Mouse (Mus musculus) embryonic facial prominence, embryonic 10.5 days (tissue): Measurements from ENCODE around the gene Osbpl10. TPM values are rescaled to one million over a fixed set of nuclear protein-coding genes. Genes with fewer than 3 reads are reported as not detected.

Experiments used
- DNase-seq: peaks from one replicate; pipeline ENCODE4 v3.0.0-alpha.2; 2017; ENCODE audit warnings: low spot score
- H3K27ac ChIP-seq: fragments of 300-500 bp; sonication (generic); replicated peaks from 2 replicates; pipeline ENCODE4 v1.5.1; 2016; ENCODE audit warnings: mild to moderate bottlenecking
- H3K27me3 ChIP-seq: fragments of 300-500 bp; sonication (generic); replicated peaks from 2 replicates; pipeline ENCODE4 v1.6.1; 2016; ENCODE audit warnings: low read depth, mild to moderate bottlenecking; ENCODE audit not compliant: poor library complexity, severe bottlenecking
- H3K36me3 ChIP-seq: fragments of 300-500 bp; sonication (generic); replicated peaks from 2 replicates; pipeline ENCODE4 v1.6.1; 2016; ENCODE audit warnings: mild to moderate bottlenecking, moderate library complexity
- H3K4me1 ChIP-seq: fragments of 300-500 bp; sonication (generic); 2 replicates; pipeline ENCODE4 v1.6.1; 2016
- H3K4me3 ChIP-seq: fragments of 300-500 bp; sonication (generic); 2 replicates; pipeline ENCODE4 v1.5.1; 2016; ENCODE audit warnings: mild to moderate bottlenecking, moderate library complexity
- H3K9me3 ChIP-seq: fragments of 300-500 bp; sonication (generic); 2 replicates; pipeline ENCODE4 v1.6.1; 2016; ENCODE audit warnings: mild to moderate bottlenecking
- WGBS: fragments of 180-500 bp; shearing (Covaris S2); methylation state at CpG from one replicate; pipeline ENCODE4 v1.1.7; 2016; 5-methylcytosine and 5-hydroxymethylcytosine counted together
- polyA plus RNA-seq: library from polyadenylated mRNA; unstranded; fragments of >200 nt; fragmentation: Nextera tagmentation; extraction: Ambion mirVana; gene quantifications from 2 replicates; pipeline ENCODE4 v1.2.1, GENCODE M21; 2016

Gene Osbpl10
- polyA plus RNA-seq, 1 experiment from 2014 or later = 1.3 TPM

DNA sequence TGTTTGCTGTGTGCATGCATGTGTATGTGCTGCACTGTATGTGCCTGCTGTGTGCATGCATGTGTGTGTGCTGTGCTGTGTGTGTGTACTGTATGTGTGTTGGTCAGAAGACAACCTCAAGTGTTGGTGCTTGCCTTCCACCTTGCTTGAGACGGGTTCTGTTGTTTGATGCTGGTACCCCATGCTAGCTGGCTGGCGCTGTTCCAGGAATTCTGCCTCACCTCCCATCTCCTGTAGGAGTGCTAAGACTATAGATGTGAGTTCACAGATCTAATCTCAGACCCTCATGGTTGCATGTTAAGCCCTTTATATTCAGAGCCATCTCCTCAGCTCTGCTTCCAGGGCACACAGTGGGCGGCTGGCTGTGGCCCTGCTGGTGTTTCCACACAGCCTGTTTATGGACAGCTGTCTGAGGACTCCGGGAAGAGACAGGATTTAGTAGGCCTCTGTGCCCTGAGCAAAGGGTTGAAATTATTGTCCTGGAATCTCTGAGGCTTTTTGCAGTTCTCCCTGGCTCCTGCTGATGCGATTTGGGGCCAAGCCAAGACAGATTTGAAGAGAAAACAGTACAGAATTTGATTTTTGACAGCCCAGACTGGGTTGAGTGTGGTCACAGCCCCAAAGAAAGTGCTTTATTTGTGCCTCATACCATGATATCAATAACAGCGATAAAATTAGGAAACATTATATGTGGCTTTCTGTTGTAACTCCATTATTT is 10.4 kb downstream of the Osbpl10 start:
- no peak for DNase-seq
- Histone ChIP-seq H3K27me3 (no peaks in the 10 kb centered on the region), H3K9me3 (peaks cover 5% of the 10 kb centered on the region; the same call in 1 of the 2 replicates), H3K36me3 (no peaks in the 10 kb centered on the region), H3K4me3 (no peak overlapping the region), H3K27ac (no peak overlapping the region), H3K4me1 (peaks cover 3% of the 10 kb centered on the region; the same call in 1 of the 2 replicates)
- 86% methylated on average over 6 of the region's 6 CpGs for WGBS

- H3K9me3 ChIP-seq = no peaks in the 10 kb centered on the region; the same call in 1 of the 2 replicates
- no peak for DNase-seq
- H3K4me1 ChIP-seq = peaks cover 3% of the 10 kb centered on the region; the same call in 1 of the 2 replicates
- WGBS = 86% methylated on average over 10 of the region's 10 CpGs
- H3K4me3 ChIP-seq = no peak overlapping the region
- no peak overlapping the region for H3K27ac ChIP-seq
- H3K27me3 ChIP-seq = no peaks in the 10 kb centered on the region
- H3K36me3 ChIP-seq = no peaks in the 10 kb centered on the region
Observed at GRCm38 (mm10) chr9:114990421-114990820, 12.1 kb downstream of the Osbpl10 start.

- Histone ChIP-seq H3K4me1 (peaks cover 3% of the 10 kb centered on the region; the same call in 1 of the 2 replicates), H3K4me3 (no peak overlapping the region), H3K27me3 (no peaks in the 10 kb centered on the region), H3K9me3 (no peaks in the 10 kb centered on the region; the same call in 1 of the 2 replicates), H3K27ac (no peak overlapping the region), H3K36me3 (no peaks in the 10 kb centered on the region)
- WGBS = 84% methylated on average over 2 of the region's 2 CpGs
- no peak for DNase-seq
Observed at GRCm38 (mm10) chr9:114992528-114992927, 14.2 kb downstream of the Osbpl10 start.

GRCm38 (mm10) chr9:114995250-114995649 is 16.9 kb downstream of the Osbpl10 start:
- Histone ChIP-seq H3K9me3 (peaks cover 2% of the 10 kb centered on the region; the same call in 1 of the 2 replicates), H3K4me1 (peaks cover 2% of the 10 kb centered on the region; the same call in 1 of the 2 replicates), H3K36me3 (no peaks in the 10 kb centered on the region), H3K4me3 (no peak overlapping the region), H3K27me3 (no peaks in the 10 kb centered on the region), H3K27ac (no peak overlapping the region)
- DNase-seq = no peak
- 90% methylated on average over 4 of the region's 4 CpGs for WGBS

GRCm38 (mm10) chr9:114995716-114996115 is 17.3 kb downstream of the Osbpl10 start:
- no peaks in the 10 kb centered on the region for H3K36me3 ChIP-seq
- peaks cover 4% of the 10 kb centered on the region; the same call in 1 of the 2 replicates for H3K9me3 ChIP-seq
- H3K27me3 ChIP-seq = no peaks in the 10 kb centered on the region
- no peak for DNase-seq
- H3K4me3 ChIP-seq = no peak overlapping the region
- no peaks in the 10 kb centered on the region for H3K4me1 ChIP-seq
- H3K27ac ChIP-seq = no peak overlapping the region
- WGBS = 94% methylated on average over 4 of the region's 4 CpGs

DNA sequence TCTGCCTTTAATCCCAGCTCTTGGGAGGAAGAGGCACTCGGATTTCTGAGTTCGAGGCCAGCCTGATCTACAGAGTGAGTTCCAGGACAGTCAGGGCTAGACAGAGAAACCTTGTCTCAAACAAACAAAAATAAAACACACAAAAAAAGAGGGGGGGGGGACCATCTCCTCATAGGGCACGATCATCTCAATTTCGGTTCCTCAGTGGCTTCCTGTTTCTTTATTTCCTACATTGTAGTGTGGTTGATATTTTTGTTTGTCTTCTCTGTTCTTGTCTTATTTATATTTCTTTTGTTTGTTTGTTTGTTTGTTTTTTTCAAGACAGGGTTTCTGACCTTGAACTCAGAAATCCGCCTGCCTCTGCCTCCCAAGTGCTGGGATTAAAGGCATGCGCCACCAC is 18.1 kb downstream of the Osbpl10 start:
- H3K4me1 ChIP-seq = no peaks in the 10 kb centered on the region
- no peaks in the 10 kb centered on the region for H3K36me3 ChIP-seq
- DNase-seq = no peak
- H3K4me3 ChIP-seq = no peak overlapping the region
- H3K27me3 ChIP-seq = no peaks in the 10 kb centered on the region
- H3K9me3 ChIP-seq = peaks cover 4% of the 10 kb centered on the region; the same call in 1 of the 2 replicates
- no peak overlapping the region for H3K27ac ChIP-seq
- WGBS = 93% methylated on average over 6 of the region's 6 CpGs

DNA sequence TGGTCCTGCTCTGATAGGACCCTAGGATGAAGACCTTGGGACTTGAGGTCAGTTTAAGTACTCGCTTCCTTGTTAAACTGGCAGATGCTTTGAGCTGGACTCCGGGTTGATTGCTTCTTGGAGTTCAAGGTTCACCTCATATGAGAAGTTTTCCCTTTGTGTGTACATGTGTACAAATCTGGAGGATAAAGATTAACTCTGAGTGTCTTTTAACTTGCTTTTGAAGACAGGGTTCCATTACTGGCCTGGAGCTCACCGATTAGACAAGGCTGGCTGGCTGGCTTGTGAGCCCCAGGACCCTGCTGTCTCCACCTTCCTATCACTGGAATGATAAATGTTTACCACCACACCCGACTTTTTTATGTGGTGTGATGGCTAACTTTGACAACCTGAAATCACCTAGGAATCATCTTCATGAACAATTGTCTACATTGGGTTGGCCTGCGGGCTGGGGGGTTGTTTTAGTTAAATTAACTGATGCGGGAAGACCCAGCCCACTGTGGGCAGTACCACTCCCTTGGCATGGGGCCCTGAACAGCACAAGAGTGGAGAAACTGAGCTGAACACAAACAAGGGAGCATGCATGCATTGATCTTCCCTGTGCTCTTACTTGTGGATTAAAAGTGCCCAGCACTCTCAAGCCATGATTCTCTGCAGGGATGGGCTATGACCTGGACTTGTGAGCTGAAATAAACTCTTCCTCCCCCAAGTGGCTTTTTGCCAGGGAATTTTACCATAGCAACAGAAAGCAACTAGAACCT is 20.8 kb downstream of the Osbpl10 start:
- no peaks in the 10 kb centered on the region for H3K27me3 ChIP-seq
- no peaks in the 10 kb centered on the region for H3K4me1 ChIP-seq
- DNase-seq = no peak
- H3K4me3 ChIP-seq = no peak overlapping the region
- H3K27ac ChIP-seq = no peak overlapping the region
- 88% methylated on average over 6 of the region's 6 CpGs for WGBS
- H3K9me3 ChIP-seq = peaks cover 4% of the 10 kb centered on the region; the same call in 1 of the 2 replicates
- no peaks in the 10 kb centered on the region for H3K36me3 ChIP-seq

DNA sequence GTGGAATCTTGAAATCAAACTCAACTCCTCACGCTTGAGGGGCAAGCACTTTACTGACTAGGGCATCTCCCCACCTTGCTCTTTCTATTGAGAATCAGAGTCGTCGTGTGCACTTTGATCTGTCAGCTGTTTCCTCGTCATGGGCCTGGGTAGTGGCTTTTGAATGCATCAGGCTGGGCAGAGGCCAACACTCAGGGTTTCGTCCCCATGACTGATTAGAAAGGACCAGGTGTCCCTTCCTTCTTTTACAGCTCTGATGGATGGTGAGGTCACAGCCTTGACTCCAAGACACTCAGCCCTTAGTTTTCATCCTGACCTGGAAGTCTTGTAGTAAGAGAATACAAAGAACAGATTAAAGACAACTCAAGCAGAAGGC is 21.4 kb downstream of the Osbpl10 start:
- no peak overlapping the region for H3K27ac ChIP-seq
- H3K36me3 ChIP-seq = no peaks in the 10 kb centered on the region
- DNase-seq = no peak
- H3K4me1 ChIP-seq = no peaks in the 10 kb centered on the region
- no peak overlapping the region for H3K4me3 ChIP-seq
- no peaks in the 10 kb centered on the region for H3K27me3 ChIP-seq
- H3K9me3 ChIP-seq = peaks cover 4% of the 10 kb centered on the region; the same call in 1 of the 2 replicates
- 84% methylated on average over 5 of the region's 5 CpGs for WGBS

GRCm38 (mm10) chr9:115005446-115005845 is 27.1 kb downstream of the Osbpl10 start:
- WGBS = 88% methylated on average over 10 of the region's 10 CpGs
- Histone ChIP-seq H3K4me3 (no peak overlapping the region), H3K27me3 (no peaks in the 10 kb centered on the region), H3K36me3 (no peaks in the 10 kb centered on the region), H3K9me3 (peaks cover 15% of the 10 kb centered on the region), H3K4me1 (no peaks in the 10 kb centered on the region), H3K27ac (no peak overlapping the region)
- no peak for DNase-seq

DNA sequence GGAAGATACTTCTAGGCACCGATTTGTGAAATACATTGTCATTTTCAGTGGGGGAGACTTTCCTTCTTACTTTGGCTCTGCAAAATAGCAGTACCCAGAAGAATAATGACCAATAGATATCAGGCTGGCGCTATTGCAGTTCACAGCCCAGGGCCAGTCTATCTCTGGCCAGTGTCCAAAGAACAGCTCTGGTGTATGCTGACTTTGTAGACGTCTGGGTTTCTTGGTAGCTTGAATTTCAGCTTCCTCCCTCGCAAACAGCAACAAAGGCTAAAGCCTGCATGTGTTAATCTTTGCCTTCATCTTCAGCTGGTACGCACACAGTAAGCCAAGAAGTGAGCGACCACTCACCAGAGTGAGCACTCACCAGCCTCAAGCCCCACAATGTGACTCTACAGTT is 29.4 kb downstream of the Osbpl10 start:
- H3K4me1 ChIP-seq = no peaks in the 10 kb centered on the region
- H3K9me3 ChIP-seq = peaks cover 17% of the 10 kb centered on the region
- no peaks in the 10 kb centered on the region for H3K36me3 ChIP-seq
- DNase-seq = no peak
- H3K27me3 ChIP-seq = no peaks in the 10 kb centered on the region
- 86% methylated on average over 6 of the region's 6 CpGs for WGBS
- no peak overlapping the region for H3K27ac ChIP-seq
- H3K4me3 ChIP-seq = no peak overlapping the region

- H3K9me3 ChIP-seq = peaks cover 17% of the 10 kb centered on the region
- 84% methylated on average over 7 of the region's 7 CpGs for WGBS
- DNase-seq = no peak
- no peaks in the 10 kb centered on the region for H3K4me1 ChIP-seq
- no peak overlapping the region for H3K4me3 ChIP-seq
- no peak overlapping the region for H3K27ac ChIP-seq
- no peaks in the 10 kb centered on the region for H3K36me3 ChIP-seq
- no peaks in the 10 kb centered on the region for H3K27me3 ChIP-seq
Observed at GRCm38 (mm10) chr9:115008194-115008593, 29.8 kb downstream of the Osbpl10 start.

DNA sequence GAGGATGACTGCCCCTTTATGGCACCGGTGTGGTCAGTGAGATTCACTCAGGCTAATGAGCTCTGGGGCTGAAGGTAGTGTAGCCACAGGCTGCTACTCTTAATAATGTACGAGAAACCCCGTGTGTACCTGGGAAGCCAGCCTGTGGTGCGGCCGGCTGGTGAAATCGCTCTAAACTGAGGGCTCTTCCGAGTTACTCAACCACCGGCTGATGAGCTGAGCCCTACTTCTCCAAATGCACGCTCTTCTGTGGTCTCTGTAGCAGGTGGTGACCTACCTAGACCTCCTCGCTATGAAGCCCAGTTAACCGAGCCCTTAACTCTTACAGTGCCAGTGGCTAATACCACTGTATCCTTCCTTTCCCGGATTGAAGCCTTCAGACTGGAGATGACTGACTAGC is 34.0 kb downstream of the Osbpl10 start:
- Histone ChIP-seq H3K36me3 (no peaks in the 10 kb centered on the region), H3K27me3 (no peaks in the 10 kb centered on the region), H3K9me3 (peaks cover 17% of the 10 kb centered on the region), H3K4me1 (peaks cover 2% of the 10 kb centered on the region; the same call in 1 of the 2 replicates), H3K27ac (no peak overlapping the region), H3K4me3 (no peak overlapping the region)
- no peak for DNase-seq
- WGBS = 60% methylated on average over 12 of the region's 12 CpGs

- Histone ChIP-seq H3K27me3 (no peaks in the 10 kb centered on the region), H3K4me1 (no peaks in the 10 kb centered on the region), H3K9me3 (no peaks in the 10 kb centered on the region), H3K36me3 (no peaks in the 10 kb centered on the region), H3K4me3 (no peak overlapping the region), H3K27ac (no peak overlapping the region)
- 92% methylated on average over 7 of the region's 7 CpGs for WGBS
- DNase-seq = no peak
Observed at GRCm38 (mm10) chr9:115020141-115020540, 41.8 kb downstream of the Osbpl10 start.
